Mouse (Mus musculus) E14TG2a.4 (cell line): ENCODE measurements around the gene Slc6a16.

ENCODE experiments used
- CTCF ChIP-seq: conservative IDR thresholded peaks from 2 replicates; pipeline ENCODE4 v1.5.1; 2014; ENCODE audit warnings: low read length
- NANOG ChIP-seq: IDR thresholded peaks from 2 replicates; pipeline ENCODE4 v1.6.1; 2014; ENCODE audit warnings: borderline replicate concordance, low read length, mixed read lengths

DNA sequence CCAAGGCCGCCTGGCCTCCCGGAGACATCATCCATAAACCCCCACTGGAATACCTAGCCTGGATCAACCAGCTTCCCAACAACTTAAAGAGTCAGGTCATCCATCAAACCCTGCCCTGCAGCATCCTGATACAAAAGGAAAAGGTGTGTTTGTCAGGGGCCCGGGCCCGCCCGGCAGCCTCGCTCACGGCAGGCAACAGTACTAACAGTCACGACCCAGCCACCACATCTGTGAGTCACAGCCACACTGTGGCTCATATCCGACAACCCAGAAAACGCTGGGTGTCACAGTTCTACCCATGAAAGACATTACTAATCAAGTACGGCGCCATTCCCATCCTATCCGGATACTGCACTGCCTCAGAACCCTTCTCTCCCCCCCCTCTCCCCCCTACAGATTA, 45.6 kb downstream of the Slc6a16 start:
- TF ChIP-seq CTCF, result no peak
- no peak for TF ChIP-seq NANOG
